Mouse (Mus musculus) kidney, adult 18-20 months (tissue): ENCODE results near the gene Ran.

Source experiments
- DNase-seq: peaks from one replicate; pipeline ENCODE4 v3.0.0; 2021

Ran gene

DNA sequence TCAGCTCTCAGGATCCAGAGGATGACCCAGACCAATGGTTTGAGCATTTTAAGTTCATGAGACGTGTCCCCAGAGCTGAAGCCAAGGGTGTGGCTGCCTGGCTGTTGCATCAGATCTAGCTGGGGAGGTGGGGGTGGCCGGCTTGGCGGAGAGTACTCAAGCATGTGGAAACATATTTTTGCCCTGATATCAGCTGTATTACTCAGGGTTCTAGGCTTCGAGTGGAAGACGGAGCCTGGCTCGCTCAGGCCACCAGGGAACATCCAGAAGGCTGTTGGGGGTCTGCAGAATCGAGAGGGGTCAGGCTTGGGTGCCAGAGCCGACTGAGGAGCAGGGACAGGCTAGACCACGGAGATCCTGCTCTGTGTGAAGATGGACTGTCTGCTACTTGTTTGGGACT, 46.1 kb downstream of the Ran start:
- DNase-seq, result no peak

DNA sequence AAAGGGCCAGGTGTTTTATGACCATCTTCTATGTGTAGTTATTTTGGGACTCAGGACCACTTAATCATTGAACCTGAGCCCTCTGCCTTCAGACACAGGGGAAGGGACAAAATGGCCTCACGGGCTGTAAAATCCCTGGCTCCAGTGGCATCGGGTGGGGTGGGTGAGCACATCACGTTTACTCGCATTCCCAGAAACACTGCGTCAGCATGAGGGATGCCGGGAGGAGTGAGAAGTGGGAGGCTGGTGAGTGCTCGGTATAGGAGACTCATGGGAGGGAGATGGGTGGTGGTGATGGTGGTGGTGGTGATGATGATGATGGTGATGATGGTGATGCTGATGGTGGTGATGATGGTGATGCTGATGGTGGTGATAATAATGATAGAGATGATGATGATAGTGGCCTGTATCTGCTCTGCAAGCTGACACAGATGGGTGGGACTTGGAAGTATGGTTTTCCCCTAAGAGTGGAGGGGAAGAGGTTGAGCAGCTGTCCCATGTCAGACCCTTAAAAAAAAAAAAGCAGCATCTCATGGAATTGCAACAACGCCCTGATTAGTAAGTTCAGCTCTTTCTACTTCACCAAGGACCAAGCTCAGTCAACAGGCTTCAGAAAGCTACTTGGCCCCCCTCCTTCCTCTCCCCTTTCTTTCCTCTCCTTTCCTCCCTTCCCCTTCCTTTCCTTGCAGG, 46.8 kb downstream of the Ran start:
- no peak for DNase-seq

DNA sequence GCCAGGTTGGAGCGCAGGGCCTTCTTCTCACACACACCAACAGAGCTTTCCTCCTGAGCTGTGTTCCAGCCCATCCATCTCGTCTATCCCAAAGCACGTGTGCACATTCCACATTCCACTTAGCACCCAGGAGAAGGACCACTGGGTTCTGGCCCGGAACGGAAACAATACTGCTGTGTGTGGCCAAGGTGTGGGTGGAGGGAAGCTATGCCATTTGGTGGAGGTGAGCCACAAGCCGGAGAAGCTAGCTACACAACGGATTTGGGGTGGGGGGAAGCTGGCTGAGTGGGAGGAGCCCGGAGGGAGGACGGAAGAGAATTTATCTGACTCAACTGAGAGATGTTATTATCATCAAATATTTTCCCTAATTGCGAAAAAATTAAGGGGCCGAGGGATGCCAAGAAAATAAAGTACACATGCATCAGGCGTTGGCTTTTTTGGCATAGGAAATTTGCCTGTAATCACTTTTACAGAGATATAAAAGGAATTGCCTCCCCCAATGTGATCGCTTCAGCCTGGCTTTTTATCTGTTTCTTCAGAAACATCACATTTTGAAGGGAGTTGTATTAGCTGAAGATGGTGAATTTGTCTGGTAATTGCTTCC, 47.5 kb downstream of the Ran start:
- no peak for DNase-seq

DNA sequence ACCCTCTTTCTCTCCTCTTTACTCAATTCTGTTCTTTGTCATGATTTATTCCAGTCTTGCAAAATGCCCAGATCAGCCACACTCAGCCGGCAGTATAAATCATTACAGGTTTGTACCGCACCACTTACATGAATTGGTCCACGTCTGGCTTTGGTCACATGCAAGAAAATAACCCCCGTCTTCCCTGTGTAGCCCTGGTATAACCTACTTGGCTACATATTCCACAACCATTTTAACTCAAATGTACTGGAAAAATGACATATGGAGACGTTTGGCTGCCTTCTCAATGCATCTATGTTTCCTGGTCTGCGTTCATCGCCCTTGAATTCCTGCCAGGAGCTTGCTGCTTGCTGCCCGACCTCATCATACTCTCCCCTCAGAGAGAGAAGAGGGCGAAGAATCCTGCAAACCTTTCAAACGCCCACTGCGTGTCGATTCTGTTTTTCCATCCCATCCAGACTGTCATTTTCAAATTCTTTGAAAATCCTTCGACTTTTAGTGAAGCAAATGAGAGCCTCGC, 52.0 kb downstream of the Ran start:
- DNase-seq, result no peak

DNA sequence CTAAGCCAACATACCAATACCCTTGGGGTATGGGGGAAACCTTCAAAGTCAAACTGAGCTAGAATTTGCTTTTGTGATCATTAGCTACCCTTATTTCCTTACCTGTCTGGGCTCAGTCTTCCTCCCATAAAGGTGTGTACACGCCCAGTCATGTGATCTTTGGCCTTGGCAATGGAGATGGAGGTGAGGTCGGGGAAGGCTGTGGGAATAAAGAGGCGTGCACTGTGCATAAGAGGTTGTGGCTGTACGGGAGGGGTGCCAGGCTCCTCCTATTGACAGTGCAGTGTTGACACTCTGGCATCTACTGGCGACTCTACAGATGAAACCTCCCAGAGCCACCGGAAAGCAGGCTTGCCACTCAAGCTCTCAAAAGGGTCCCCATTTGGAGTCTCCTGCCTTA, 53.5 kb downstream of the Ran start:
- no peak for DNase-seq
